Mouse (Mus musculus): ENCODE measurements around the gene Naxd.
"Not testable (repeated sequence)": the region's sequence is repeated elsewhere in the genome, so short reads cannot be mapped to it uniquely, and the experiment has no call there.

The Naxd gene

DNA sequence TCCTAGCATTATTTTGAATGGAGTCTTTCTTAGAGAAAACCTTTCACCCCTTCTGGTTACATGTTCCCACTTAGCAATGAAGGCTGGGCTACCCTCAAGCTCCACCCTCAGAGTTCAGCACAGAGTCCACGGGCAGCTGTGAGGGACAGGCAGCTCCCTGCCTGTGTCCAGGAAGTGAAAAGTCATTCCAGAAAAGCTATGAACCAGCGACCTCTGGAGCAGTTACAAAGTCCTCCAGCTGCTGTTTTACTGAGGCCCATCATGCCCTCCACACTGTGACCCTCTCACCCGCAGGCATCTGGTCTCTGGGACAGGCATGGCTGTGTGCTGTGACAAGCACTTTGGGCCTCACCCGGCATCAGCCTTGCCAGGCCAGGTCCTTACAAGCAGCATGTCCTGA lies 24.2 kb upstream of the Naxd start:
- DNase-seq (ENCODE audit: low spot score): no peak

DNA sequence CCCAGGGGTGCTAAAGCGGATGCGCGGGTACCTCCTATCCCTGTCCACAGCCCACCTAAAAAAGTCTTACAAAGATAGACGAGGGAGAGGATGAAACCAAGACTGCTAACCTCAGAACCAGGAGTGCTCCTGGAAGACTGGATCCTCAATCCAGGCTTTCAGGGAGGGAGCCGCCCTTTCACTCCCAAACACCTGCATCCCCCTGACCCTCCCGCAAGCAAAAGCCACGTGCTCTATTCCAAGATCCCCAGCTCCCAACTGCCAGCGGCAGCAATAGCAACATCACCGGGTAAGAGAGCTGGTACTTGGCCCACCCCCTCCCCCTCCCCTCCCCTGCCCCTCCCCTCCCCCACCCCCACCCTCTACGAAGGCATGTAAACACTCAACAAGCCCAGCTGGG lies 21.9 kb upstream of the Naxd start:
- no peak for DNase-seq (ENCODE audit: low spot score)

DNA sequence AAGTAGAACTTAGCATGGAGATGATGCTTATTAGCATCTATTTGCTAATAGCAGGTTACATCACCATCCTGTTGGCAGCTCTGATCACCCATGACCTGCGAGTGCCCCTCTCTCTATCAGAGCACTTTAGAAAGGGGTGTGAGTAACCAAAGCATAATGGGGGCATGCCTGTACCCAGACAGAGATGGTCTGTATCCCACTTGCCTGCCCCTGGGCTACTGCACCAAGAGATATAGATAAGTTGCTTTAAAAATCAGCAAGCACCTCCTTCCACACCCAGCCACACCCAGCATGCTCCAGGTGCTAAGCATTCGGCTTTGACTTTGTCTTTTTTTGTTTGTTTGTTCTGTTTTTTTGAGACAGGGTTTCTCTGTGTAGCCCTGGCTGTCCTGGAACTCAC lies 21.4 kb upstream of the Naxd start:
- DNase-seq (ENCODE audit: low spot score): no peak

DNA sequence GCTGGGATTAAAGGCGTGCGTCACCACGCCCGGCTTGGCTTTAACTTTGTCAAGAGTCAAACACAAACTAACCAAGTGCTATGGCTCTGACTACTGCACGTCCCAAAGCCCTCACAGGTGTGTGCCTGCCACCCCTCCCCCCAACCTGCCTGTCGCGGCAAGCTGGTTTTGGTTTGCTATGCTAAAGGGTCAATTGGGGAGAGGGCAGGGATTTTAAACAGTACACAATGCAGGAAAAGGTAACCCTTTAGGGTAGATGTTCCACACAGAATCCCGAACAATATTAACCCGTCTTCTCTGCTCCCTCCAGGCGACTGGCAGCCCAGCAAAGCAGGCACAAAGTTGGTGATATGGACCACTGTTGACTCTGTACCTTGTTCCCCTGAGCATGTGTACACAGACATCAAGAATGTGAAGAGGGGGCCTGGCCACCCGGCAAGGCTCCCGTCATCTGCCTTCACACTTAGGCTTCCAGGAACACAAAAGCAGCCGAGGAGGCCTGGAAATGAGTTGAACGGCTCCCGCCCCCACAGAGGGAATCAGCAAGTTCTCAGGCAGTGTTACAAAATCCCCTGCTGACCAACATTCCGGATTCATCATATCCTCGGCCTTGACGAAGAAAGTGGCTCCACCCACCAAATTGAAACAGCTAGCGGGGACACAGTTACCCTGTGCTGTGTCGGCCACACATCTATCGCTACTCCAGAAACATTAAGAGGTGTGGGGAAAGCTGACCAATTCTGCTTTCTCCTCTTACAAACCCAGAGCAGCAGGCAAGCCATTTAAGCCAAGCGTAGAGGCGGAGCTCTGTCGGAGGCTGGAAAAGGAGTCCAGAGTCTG lies 20.7 kb upstream of the Naxd start:
- no peak for DNase-seq (ENCODE audit: low spot score)

DNA sequence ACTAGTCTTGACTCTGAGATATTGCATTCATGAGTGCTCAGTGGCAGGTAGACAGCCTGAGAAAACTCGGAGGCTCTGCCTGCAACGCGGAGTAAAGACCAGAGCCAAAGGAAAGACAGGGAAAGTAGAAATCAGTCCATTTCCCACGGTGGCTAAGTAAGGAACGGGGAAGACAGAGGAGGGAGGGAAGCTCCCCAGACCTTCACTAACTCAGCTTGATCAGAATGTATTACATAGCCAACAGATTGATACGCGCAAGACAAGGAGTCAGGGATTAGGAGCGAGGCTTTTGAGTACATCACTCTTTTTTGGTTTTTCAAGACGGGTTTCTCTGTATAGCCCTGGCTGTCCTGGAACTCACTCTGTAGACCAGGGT lies 20.1 kb upstream of the Naxd start:
- DNase-seq (ENCODE audit: low spot score): no peak

DNA sequence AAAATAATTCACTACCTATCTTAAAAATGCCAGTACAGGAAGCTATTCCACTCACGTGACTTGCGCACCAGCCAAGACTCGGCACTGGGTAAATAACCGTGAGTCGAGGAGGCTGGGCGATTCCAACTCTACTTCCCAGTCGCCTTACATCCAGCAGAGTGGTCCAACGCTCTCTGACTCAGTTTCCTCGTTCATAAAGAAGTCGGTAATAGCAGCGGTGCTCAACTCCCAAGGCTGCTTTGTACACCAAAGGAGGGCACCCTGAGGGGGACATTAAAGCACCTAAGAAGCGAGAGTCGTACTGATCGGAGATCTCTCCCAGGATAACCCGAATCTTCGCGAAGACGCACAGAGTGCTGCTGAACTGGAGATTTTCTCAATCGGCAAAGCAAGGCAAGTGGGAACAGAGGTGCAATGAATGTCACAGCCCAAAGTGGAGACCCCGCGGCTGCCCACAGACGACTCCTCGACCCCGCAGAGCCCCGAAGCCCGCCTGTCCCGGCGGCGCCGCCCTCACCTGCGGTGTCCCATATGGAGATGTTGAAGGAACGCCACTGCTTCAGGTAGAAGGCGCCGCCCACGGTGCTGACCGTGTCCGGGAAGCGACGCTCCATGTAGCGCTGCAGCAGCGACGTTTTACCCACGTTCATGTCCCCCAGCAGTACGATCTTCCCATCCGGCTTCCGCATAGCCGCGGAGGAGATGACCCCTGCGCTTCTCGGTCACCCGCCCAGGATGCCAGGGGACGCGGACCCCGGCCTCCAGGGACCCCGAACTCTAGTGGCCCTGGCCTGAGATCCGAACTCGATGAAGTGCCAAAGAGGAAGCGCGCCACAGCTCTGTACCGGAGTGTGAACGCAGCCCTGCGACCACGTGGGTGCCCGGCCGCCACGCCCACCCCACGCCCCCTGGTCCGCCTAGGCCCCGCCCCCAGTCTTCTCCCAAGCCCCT lies 19.2 kb upstream of the Naxd start, which contains the start of gene Rab20:
Gene Rab20 (minus strand): TSS at position 900 of the 951 bp plus-strand sequence.
- no peak for DNase-seq (ENCODE audit: low spot score)

DNA sequence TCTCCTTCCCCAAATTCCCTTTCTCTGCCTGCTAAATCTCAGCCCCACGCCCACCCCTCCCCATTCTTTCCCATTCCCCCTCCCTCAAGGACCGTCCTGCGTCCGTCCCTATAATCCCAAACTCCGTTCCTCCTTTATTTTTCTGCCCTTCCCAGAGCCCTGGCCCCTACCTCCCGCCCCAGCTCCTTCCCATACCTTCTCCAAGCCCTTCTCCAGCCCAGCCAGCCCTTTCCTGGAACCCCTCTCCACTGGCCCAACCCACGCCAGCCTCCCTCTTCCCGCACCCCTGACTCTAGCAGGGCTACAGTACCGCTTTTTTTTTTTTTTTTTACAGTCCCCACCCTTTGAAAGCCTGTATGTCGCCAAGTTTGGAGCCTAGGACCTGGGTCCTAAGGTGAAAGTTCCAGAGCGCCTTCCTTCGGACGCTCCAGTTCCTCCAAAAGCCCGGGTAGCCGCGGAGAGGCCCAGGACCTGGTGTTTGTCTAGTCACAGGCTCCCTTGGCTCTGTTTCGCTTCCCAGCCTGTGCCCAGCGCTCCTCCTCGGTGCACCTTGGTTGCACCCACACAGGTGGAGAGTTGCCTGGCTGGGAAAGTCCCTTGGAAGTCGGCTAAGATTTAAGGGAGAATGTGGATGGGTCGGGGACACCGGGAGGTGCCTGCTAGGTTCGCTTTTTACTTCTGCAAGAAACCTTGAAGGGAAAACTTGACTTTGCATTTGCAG lies 18.3 kb upstream of the Naxd start:
- DNase-seq (ENCODE audit: low spot score): no peak

DNA sequence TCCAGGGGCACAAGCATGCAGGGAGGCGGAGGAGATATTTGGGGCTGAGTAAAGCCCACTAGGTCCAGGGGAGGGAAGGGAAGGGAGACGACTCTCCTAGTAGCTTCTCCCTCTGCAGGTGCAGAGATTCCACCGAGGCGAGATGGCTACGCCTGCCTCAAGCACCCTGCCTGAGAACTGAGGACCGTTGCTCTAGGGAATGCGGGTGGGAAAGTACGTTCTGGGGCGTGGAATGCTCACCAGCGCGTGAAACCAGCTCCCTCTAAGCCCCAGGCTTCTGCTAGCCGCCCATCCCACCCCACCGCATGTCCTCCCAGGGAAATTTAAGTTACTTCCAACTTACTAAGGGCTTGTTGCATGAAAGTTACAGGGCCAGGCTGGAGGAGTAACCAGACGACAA lies 17.7 kb upstream of the Naxd start:
- DNase-seq (ENCODE audit: low spot score): no peak

DNA sequence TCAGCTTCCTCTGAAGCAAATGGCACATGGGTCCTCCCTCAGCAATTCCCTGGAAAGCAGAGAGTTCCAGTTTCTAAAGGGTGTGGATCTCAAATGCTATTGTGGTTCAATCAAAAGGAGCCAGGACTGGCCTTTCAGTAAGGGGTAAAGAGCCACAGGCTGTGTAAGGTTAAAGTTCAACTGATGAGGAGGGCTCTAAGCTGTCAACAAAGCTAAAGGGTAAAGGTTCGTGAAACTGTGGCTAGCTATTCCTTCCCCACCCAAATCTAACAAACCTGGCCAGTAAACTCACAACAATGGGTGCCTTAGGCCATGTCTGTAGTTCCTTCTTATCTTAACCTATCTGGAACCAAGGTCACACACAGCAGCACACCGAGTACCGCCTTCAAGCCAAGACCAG lies 15.4 kb upstream of the Naxd start:
- no peak for DNase-seq (ENCODE audit: low spot score)

DNA sequence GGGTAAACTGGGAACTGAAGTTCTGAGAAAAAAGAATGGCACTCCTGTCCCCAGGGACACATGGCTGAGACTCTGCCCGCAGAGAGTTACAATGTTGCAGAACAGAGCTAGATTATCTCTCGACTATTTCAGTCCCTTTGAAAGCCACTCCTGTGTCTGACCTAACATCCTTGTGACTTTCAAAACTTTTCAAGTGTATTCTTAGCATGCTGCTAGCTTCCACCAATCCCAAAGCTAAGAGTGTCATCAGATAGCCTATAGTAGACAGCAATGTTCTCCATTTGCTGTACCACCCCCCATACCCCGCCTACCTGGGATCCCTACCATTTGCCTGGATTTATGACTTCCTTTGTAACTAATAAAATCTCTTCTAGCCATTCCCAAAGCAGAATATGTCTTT lies 14.8 kb upstream of the Naxd start:
- DNase-seq (ENCODE audit: low spot score): no peak

DNA sequence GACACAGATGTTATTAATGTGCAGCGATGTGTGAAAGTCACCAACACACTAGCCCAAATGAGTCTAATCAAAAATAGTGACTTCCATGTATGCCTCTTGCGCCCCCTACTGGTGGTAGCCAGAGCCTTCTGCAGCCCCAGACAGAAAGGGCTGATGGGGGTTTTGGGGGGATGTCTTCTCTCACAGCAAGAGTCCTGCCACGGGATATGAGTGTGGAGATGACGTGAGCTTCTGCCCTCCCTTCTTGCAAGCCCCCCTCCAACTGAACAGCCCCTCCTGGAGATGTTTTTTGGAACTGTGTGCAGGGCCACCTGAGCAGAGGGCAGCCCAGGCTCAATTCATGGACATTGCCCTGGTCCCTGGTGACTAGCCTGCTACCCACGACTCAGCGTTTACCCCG lies 11.2 kb upstream of the Naxd start:
- DNase-seq (ENCODE audit: low spot score): peak; percentile 51

DNA sequence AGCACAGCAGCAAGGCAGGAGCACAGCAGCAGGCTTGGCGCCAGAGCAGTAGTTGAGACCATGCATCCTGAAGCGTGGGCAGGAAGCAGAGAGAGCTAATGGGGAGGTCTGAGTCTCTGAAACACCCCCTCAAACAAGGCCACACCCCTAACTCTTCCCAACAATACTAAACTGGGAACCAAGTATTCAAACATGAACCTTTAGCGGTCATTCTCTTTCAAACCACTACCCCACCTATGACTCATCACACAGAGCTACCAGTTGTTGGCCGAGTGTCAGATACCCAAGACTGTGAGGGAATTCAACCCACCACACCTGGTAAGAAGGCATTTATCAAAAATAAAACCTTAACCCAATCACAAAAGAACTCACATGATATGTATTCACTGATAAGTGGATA lies 10.1 kb upstream of the Naxd start:
- no peak for DNase-seq (ENCODE audit: low spot score)

DNA sequence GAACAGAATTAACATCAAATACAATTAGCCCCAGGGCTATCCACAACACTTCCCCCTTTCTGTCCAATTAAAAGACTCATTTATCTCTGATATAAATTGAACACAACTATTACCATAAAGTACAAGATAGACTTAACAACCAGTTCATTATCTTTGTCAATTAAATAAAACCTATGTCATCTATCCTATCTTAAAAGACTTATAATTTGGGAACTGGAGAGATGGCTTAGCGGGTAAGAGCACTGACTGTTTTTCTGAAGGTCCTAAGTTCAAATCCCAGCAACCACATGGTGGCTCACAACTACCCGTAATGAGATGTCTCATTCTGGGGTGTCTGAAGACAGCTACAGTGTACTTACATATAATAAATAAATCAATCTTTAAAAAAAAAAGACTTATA lies 5.0 kb upstream of the Naxd start:
- DNase-seq (ENCODE audit: low spot score): not testable (repeated sequence)

DNA sequence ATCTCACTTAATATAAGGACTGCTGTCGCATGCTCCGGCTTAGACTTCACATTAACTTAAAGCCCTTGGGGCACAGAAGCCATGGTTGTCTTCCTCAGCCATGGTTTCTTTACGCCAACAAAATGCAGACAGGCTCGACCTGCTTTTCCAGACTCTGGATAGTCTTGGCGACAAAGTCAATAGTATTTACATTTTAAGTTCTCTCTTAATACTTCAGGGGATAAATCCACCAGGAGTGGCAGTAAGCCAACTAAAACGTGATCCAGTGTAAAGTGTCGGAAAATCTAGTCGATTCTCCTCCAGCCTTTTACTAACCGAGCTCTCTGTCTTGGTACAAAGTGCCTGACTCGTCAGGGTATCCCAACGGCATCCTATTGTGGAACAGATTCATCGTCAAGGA lies 975 bp downstream of the Naxd start:
- no peak for DNase-seq (ENCODE audit: low spot score)

DNA sequence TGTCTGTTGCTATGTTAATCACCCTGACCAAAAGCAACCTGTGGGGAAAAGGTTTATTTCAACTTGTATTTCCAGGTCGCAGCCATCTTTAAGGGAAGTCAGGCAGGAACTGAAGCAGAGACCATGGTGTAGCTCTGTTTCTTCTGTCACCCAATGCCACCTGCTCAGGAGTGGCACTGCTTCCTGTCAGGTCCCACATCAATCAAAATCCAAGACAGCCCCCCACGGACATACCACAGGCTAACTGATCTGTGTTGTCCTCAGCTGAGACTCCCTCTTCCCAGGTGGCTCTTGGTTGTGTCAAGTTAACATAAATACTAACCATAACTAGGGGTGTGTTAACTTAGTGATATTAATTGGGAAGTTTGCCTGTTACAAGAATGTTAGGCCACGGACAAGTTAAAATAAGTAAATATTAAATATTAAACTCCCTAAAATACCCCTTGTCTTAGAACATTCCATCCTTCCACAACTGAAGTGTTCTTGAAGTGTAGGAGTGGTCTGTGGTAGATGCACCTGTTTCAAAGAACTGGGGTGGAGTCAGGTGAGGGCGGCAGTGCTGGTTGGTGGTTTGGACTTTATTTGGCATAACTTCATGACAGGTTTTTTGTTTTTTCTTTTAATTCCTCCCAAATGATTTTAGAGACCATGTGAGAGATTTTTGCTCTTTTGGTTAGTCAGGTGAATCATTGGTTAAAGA lies 1.6 kb downstream of the Naxd start:
- no peak for DNase-seq (ENCODE audit: low spot score)

DNA sequence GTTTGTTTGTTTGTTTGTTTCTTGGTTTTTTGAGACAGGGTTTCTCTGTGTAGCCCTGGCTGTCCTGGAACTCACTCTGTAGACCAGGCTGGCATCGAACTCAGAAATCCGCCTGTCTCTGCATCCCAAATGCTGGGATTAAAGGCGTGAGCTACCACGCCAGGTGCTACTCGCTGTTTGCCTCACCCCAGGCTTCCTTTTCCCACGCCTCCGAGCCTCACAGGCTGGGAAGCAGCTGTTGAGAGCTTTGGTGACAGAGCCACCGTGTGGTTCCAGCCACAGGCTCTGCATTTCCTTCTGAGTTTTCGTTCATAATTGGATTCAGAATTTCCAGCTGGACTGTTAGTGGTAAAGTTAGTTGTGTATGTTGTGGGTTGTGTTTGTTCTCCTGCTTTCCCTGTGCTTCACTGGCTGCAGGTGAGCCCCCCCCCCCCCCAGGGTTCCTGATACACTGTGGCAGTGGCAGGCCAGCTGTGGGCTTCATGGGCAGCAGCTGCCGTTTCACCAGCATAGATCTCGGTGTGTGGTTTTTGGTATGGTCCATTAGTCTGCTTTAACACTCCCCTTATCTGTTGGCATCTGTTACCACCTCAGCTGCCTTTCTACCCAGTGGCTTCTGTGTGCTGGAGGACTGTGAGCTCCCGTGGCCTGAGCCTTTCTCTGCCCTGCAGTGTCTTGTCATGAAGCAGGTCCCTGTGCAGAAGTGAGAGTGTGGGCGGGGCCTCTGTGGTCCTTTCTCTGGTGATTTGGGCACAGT lies 6.3 kb downstream of the Naxd start:
- DNase-seq (ENCODE audit: low spot score): no peak

DNA sequence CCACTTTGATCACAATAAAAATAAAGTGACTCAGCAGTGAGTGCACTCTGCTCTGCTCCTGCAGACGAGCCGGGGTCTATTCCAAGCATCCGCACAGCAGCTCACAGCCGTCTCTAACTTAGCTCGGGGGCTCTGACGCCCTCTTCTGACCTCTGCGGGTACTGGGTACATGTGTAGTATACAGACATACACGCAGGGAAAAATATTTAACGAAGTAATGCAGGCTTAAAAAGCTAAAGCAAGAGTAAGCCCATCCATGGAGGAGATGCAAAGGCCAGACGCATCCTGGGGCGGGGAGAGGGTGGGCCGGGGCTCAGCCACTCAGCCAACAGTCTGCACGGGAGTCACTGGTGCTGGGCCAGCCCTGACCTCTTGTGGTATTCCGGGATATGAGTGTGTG lies 8.8 kb downstream of the Naxd start:
- DNase-seq (ENCODE audit: low spot score): no peak

DNA sequence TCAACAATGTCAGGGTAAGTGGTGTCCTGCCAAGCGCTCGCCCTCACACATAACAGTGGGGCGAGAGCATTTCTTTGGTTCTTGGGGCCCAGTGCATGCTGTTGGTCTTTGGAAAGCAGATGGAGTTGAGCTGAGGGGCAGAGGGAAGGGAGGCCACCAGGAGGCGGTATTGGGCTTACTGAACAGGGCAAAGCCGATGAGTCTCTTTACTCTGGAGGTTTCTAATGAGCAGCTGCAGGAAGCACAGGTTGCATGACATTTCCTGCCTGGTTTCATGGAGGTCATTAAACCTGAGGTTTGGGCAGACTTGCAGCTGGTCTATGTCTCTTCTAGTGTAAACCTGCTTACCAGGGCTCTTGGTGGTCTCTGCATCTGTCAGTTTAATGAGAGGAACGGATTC lies 9.5 kb downstream of the Naxd start:
- peak; percentile 47 for DNase-seq (ENCODE audit: low spot score)

DNA sequence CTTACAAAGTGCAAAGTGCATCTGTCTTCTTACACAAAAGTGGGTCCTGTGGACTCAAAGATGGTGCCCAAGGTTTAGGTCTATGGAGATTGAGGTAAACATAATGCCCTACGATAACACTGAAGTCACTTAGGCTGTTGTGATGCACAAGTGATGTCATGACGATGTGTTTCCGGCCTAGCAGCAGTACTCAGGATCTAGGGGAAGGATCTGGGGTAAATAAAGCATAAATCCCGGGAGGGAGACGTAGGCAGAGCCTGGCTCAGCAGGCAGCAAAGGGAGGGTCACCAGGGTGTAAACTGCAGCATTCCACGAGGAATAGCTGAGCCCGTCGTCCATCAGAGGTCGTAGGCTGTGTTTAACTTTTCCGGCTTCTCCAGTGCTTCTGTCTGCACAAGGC lies 11.6 kb downstream of the Naxd start:
- no peak for DNase-seq (ENCODE audit: low spot score)

DNA sequence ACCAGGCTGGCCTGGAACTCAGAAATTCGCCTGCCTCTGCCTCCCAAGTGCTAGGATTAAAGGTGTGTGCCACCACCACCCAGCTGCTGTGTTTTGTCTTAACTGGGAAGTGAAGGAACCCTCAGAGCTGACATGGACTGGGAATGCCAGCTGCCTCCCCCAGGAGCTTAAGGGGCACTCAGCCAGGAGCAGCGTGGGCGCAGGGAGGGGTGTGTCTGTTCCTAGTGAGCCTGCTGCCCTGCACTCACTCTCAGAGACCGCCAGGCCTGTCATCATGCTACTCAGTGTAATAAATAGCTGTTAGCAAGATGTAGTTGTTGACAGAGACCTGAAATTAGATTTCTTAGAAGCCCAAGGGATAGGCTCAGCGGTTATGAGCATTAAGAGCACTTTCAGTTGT lies 13.7 kb downstream of the Naxd start:
- DNase-seq (ENCODE audit: low spot score): no peak

DNA sequence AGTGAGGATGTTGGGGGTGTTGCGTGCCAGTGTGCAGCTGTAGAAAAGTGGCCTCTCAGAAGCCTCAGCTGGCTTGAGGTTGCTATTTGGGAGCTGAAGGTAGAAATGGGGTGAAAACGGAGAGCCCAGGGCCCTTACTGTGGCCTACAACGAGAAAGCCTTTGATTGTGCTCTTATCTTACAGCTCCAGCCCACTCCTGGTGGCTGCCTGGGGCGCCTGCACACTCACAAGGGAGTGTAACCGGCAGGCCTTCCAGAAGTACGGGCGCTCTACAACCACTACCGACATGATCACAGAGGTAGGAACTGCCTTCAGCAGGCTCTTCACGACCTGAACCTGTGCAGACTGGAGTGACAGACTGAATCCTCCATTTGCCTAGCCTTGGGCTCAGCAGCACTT lies 15.4 kb downstream of the Naxd start:
- peak; percentile 70 for DNase-seq (ENCODE audit: low spot score)

All from c-Kit-positive CD71-positive TER-119-positive erythroid progenitor cells, embryonic 14.5 days (primary cell).